Mouse (Mus musculus): Measurements from ENCODE around the gene Pdzrn4. TPM values are rescaled to one million over a fixed set of nuclear protein-coding genes. Genes with fewer than 3 reads are reported as not detected.

The Pdzrn4 gene
- total and polyA plus RNA-seq, 3 experiments = not detected

GRCm38 (mm10) chr15:92555716-92556115 lies 159.0 kb downstream of the Pdzrn4 start:
- H3K9me3 ChIP-seq (replicated peaks; ENCODE audit: insufficient read depth, low read length) = no peaks in the 10 kb centered on the region
- DNase-seq (ENCODE audit: low read depth, low spot score) = no peak
- H3K27me3 ChIP-seq (ENCODE audit: control insufficient read depth in 1 of 2, insufficient read depth in 2 of 2, low read length in 2 of 2) = no peaks in the 10 kb centered on the region
- H3K79me2 ChIP-seq (ENCODE audit: control insufficient read depth, insufficient read depth, low read length, poor library complexity) = no peaks in the 10 kb centered on the region
- no peak overlapping the region for H3K4me3 ChIP-seq (ENCODE audit: control insufficient read depth in 1 of 2, insufficient read depth in 1 of 2, low read depth in 2 of 2, low read length in 2 of 2)
- no peak overlapping the region for H3K27ac ChIP-seq (ENCODE audit: control insufficient read depth, low read depth, low read length)
- no peak overlapping the region for H3K9ac ChIP-seq (ENCODE audit: control insufficient read depth, low read depth, low read length, poor library complexity, severe bottlenecking)
- TF ChIP-seq GABPA (IDR thresholded peaks at IDR 0.05; ENCODE audit: low read depth, low read length) = no peak
- no peak for TF ChIP-seq SIN3A (IDR thresholded peaks at IDR 0.05; ENCODE audit: low read length)
- TF ChIP-seq RAD21 (IDR thresholded peaks at IDR 0.05; ENCODE audit: low read depth, low read length) = no peak
- TF ChIP-seq HCFC1 (IDR thresholded peaks at IDR 0.05; ENCODE audit: low read depth, low read length) = no peak
- no peak for TF ChIP-seq E2F4 (IDR thresholded peaks at IDR 0.05; ENCODE audit: borderline replicate concordance, low read depth, low read length)
- no peak for TF ChIP-seq MAX (IDR thresholded peaks at IDR 0.05; ENCODE audit: low read length)
- TF ChIP-seq GATA1 (IDR thresholded peaks at IDR 0.05; ENCODE audit: low read depth, low read length) = no peak
- TF ChIP-seq MYB (IDR thresholded peaks at IDR 0.05; ENCODE audit: low read depth, low read length) = no peak
- no peak for TF ChIP-seq ZNF384 (IDR thresholded peaks at IDR 0.05; ENCODE audit: low read depth, low read length)
- H3K4me1 ChIP-seq (ENCODE audit: control insufficient read depth in 1 of 2, insufficient read depth in 2 of 2, low read length in 2 of 2) = no peaks in the 10 kb centered on the region
- H3K36me3 ChIP-seq (ENCODE audit: control insufficient read depth in 1 of 2, insufficient read depth in 2 of 2, low read length in 2 of 2) = no peaks in the 10 kb centered on the region

- H3K27ac ChIP-seq (ENCODE audit: control insufficient read depth, low read depth, low read length) = no peak overlapping the region
- H3K9ac ChIP-seq (ENCODE audit: control insufficient read depth, low read depth, low read length, poor library complexity, severe bottlenecking) = no peak overlapping the region
- H3K9me3 ChIP-seq (replicated peaks; ENCODE audit: insufficient read depth, low read length) = no peaks in the 10 kb centered on the region
- no peaks in the 10 kb centered on the region for H3K79me2 ChIP-seq (ENCODE audit: control insufficient read depth, insufficient read depth, low read length, poor library complexity)
- no peaks in the 10 kb centered on the region for H3K4me1 ChIP-seq (ENCODE audit: control insufficient read depth in 1 of 2, insufficient read depth in 2 of 2, low read length in 2 of 2)
- no peaks in the 10 kb centered on the region for H3K36me3 ChIP-seq (ENCODE audit: control insufficient read depth in 1 of 2, insufficient read depth in 2 of 2, low read length in 2 of 2)
- H3K27me3 ChIP-seq (ENCODE audit: control insufficient read depth in 1 of 2, insufficient read depth in 2 of 2, low read length in 2 of 2) = no peaks in the 10 kb centered on the region
- no peak for DNase-seq (ENCODE audit: low read depth, low spot score)
- H3K4me3 ChIP-seq (ENCODE audit: control insufficient read depth in 1 of 2, insufficient read depth in 1 of 2, low read depth in 2 of 2, low read length in 2 of 2) = no peak overlapping the region
- TF ChIP-seq RCOR1 (IDR thresholded peaks at IDR 0.05; ENCODE audit: low read depth, low read length) = no peak
- no peak for TF ChIP-seq NRF1 (IDR thresholded peaks at IDR 0.05; ENCODE audit: insufficient read depth, low read depth, low read length, poor library complexity, severe bottlenecking)
- no peak for TF ChIP-seq MYB (IDR thresholded peaks at IDR 0.05; ENCODE audit: low read depth, low read length)
- no peak for TF ChIP-seq HCFC1 (IDR thresholded peaks at IDR 0.05; ENCODE audit: low read depth, low read length)
- TF ChIP-seq USF2 (IDR thresholded peaks at IDR 0.05; ENCODE audit: borderline replicate concordance in 1 of 2, insufficient read depth in 1 of 2, low read depth in 1 of 2, low read length in 2 of 2) = no peak
- TF ChIP-seq ELF1 (IDR thresholded peaks at IDR 0.05; ENCODE audit: low read depth, low read length) = no peak
- TF ChIP-seq KAT2A (conservative IDR thresholded peaks at IDR 0.05; ENCODE audit: low read depth, low read length) = no peak
- TF ChIP-seq MEF2A (IDR thresholded peaks at IDR 0.05; ENCODE audit: extremely low read depth, insufficient replicate concordance, low read depth, low read length, poor library complexity, severe bottlenecking) = no peak
- no peak for TF ChIP-seq MAX (IDR thresholded peaks at IDR 0.05; ENCODE audit: low read length)
- no peak for TF ChIP-seq TAL1 (IDR thresholded peaks at IDR 0.05; ENCODE audit: low read length)
- TF ChIP-seq GATA1 (IDR thresholded peaks at IDR 0.05; ENCODE audit: low read depth, low read length) = no peak
- no peak for TF ChIP-seq TBP (IDR thresholded peaks at IDR 0.05; ENCODE audit: low read depth, low read length)
- TF ChIP-seq MXI1 (IDR thresholded peaks at IDR 0.05; ENCODE audit: low read depth, low read length) = no peak
- TF ChIP-seq ZKSCAN1 (IDR thresholded peaks at IDR 0.05; ENCODE audit: low read depth, low read length) = no peak
- no peak for TF ChIP-seq CTCF (IDR thresholded peaks at IDR 0.05 in 2 of 3, conservative IDR thresholded peaks at IDR 0.05 in 1 of 3; ENCODE audit: control insufficient read depth in 1 of 3, insufficient read depth in 1 of 3, low read depth in 2 of 3, low read length in 3 of 3, poor library complexity in 1 of 3, severe bottlenecking in 1 of 3)
- TF ChIP-seq EP300 (IDR thresholded peaks at IDR 0.05; ENCODE audit: low read depth in 1 of 2, low read length in 2 of 2) = no peak
- TF ChIP-seq MYC (IDR thresholded peaks at IDR 0.05; ENCODE audit: low read depth, low read length) = no peak
Observed at GRCm38 (mm10) chr15:92558592-92558991, 161.9 kb downstream of the Pdzrn4 start.

All from MEL (cell line).